Mouse (Mus musculus): ENCODE results near the gene Zfp626. TPM values are rescaled to one million over a fixed set of nuclear protein-coding genes. Genes with fewer than 3 reads are reported as not detected.
"Not testable (repeated sequence)": the region's sequence is repeated elsewhere in the genome, so short reads cannot be mapped to it uniquely, and the experiment has no call there.

Zfp626 gene
- 1 to 10 TPM; 7.2 to 8.2 TPM for total RNA-seq (2021)

DNA sequence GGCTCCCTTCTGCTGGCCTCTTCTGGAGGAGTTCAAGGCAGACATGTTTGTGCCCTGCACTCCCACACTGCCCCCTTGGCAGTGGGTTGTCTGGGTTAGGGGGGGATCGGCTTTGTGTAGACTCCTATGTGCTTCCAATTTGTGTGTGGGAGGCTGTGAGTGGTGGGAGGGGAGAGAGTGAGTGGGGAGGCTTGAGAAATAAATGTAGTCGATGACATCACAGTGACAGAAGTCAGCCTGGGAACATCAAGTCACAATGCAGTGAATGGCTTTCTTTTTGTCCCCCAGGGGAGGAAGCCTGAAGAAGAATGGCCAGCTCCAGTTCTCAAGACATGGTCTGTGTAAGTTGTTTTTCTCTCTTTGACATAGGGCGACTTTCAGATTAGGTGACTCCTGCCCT, at the start of gene Zfp626:
Zfp626 (plus strand) TSS at position 301 of the 400 bp plus-strand sequence.
- DNase-seq (ENCODE audit: low spot score in 2 of 2); intact Hi-C loops (cut with DNase I): not testable (repeated sequence)

DNA sequence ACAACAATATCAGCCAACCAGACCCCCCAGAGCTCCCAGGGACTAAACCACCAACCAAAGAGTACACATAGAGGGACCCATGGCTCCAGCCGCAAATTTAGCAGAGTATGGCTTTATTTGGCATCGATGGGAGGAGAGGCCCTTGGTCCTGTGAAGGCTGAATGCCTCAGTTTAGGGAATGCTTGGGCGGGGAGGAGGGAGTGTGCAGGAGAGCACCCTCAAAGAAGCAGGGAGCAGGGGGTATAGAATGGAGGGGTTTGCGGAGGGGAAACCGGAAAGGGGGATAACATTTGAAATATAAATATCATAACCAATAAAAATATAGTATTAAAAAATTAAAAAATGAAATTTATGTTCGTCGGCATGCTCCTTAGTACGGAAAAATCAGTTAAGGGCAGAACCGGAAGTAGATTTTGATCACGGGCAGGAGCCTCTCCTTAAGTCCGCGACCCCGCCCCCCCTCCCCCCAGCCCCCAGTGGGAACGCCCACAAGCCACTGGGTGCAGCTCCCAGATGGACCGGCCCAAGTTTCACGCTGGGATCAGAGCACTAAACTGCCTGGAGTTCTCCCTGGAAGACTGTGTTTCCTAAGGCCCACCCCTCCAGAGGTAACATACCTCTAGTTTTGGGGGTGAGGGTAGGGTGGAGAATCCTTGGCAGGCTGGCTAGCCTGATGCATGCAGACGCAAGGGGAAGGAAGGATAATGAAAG, 41.7 kb upstream of the Zfp626 start:
- no peak for DNase-seq (ENCODE audit: low spot score in 2 of 2)

DNA sequence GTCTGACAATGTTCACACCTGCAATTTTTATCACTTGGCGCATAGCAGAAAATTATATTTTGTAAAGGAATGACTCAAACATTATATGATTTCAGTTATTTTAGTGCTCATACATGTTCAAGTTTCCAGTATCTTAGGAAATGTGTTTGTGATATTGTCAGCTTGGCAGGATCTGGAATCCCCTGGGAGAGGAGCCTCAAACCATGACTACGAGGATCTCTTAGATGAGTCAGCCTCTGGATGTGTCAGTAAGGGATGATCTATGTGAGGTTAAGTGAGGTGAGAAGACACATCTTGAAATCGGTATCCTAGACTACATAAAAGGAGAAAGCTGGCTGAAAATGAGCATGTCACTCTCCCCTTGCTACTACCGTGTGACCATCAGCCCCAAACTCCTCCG, 17.7 kb upstream of the Zfp626 start:
- peak in 1 of 2 experiments; percentile 30 for DNase-seq (ENCODE audit: low spot score in 2 of 2)
- intact Hi-C loops (cut with DNase I): no loop called here

More for the DNA sequence above, 41.7 kb upstream of the Zfp626 start:
- intact Hi-C loops (cut with DNase I): no loop called here

DNA sequence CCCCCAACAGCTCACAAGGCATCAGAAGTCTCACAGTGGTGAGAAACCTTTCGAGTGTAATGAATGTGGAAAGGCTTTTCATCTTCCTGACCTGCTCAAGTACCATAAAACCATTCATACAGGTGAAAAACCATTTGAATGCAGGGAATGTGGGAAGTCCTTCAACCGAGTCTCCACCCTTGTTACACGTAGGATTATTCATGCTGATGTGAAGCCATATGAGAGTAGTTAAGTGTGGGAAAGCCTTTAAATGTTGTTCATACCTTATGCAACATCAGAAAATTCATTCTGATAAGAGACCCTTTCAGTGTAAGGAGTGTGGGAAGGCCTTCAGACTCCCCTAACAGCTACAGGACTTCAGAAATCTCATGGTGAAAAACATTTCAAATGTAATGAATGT, 13.1 kb upstream of the Zfp626 start:
- intact Hi-C loops (cut with DNase I); DNase-seq (ENCODE audit: low spot score in 2 of 2): not testable (repeated sequence)

DNA sequence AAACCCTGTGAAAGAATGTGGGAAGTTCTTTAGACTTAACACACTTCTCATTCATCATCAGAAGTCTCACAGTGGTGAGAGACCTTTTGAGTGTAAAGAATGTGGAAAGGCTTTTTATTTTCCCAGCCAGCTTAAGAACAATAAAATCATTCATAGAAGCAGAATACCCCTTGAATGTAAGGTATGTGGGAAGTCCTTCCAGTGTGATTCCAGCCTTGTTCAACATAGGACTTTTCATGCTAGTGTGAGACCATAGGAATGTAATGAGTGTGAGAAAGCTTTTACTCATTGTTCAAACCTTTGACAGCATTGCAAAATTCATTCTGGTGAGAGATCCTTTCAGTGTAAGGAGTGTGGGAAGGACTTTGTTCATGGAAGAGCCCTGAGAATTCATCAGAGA, 12.4 kb upstream of the Zfp626 start:
- intact Hi-C loops (cut with DNase I): no loop called here
- no peak for DNase-seq (ENCODE audit: low spot score in 2 of 2)

DNA sequence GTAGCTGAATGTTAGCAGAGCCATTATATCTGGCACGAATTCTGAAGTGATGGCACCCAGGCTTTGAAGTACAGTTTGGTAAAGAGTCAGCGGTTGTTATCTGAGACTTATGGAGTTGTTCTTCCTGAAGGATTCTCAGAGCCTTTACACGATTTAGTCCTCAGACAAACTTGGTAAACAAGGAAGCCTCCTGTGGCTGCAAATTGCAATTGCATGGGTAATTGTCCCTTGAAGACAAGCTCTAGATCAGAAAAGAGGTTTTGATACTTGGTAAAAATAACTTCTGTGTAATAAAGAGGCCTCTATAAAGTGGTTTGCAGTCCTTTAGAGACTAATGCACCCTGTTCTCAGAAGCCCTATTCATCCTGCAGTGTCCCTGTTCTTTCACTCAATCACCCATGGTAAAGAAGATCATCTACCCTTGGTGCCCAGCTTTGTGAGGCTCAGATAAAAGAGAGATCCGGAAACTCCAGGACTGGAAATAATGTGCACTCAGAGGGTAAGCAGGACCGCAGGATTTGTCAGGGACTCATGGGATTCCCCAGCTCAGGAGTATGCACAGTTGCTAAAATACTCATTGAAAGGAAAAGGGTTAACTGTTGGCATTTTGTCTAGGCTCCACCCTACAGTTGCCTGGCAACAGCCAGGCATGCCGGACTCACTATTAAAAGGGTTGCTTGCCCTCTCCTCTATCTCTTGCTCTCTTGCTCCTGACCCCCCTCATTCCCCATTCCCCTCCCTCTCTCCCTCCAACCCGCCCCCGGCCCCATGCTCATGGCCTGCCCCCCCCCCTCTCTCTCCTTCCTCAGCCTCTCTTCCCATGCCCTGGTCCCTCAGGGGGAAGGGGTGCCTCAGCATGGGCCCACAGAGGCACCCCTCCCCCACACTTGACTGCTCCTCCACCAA, 8.8 kb upstream of the Zfp626 start:
- intact Hi-C loops (cut with DNase I): no loop called here
- no peak for DNase-seq (ENCODE audit: low spot score in 2 of 2)

DNA sequence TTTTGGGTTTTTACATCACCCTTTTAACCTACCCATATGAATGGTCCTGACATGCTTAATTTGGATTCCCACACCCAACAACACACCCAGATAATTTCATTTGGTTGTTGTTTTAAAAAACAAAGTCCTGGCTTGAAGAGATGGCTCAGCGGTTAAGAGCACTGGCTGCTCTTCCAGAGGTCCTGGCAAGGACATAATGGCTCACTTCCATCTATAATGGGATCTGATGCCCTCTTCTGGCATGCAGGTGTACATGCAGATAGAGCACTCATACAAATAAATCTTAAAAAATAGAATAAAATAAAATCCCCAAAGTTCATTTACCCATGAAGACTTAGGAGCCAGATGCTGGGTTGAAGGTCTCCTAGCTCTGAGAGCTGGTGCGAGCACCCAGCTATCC, 5.9 kb upstream of the Zfp626 start:
- peak in 1 of 2 experiments; percentile 10 for DNase-seq (ENCODE audit: low spot score in 2 of 2)

DNA sequence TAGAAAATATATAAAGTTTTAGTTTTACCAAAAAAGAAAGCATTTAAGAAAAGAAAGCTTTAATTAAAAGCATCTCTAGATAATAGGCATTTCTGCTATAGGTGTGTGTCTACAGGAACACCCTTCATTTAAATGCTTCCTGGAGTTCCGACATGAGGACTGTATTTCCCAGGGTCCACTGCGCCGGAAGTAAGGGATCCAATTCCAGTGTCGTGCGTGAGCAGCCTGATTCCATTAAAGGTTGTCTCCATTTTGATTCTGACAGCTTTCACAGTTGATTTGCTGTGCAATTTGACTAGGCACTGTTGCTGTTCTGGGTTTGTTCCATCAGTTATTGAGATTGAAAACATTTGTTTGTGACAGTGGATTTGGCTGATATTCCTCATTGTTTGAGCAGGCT, 4.0 kb upstream of the Zfp626 start:
- intact Hi-C loops (cut with DNase I): loop anchor here (5.0 kb wide), 1 partner anchor 71 kb away; the partner anchor contains the start of gene Zfp60
- DNase-seq (ENCODE audit: low spot score in 2 of 2): no peak

More for the DNA sequence above, 5.9 kb upstream of the Zfp626 start:
- intact Hi-C loops (cut with DNase I): loop anchor here (5.0 kb wide), 1 partner anchor 69 kb away; the partner anchor contains the start of gene Zfp60

DNA sequence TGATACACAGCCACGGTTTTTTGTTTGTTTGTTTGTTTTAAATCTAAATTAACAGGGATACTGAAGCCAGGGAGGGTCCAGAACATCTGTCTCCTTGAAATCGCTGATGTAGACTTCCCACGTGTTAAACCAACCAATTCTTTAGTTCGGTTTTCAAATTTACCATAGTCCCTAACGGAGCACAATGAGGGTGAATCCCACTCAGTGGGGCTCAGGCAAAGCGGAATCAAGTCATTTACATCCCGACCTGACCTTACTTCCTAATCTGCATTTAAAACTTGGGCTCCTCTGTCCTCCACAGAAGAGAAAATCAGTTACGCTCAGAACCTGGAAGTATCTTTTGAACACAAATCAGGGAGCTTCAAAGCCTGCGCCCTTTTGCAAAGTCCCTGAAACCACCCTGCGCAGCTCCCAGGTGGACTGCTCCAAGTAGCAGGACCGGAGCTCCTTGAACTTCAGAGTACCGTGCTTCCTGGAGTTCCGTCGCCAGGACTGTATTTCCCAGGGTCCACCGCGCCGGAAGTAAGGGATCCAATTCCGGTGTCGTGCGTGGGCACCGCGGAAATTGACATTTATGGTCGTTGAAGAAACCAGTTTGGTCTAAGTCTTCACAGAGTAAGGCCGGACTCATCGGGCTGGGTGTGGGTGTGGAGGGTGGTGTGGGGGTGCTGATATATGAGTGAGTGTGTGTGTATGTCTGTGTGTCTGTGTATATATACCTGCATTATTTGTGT, 2.5 kb upstream of the Zfp626 start:
- peak; percentile 86 to 95 for DNase-seq (ENCODE audit: low spot score in 2 of 2)
- intact Hi-C loops (cut with DNase I): loop anchor here (2.0 to 5.0 kb wide), 3 partner anchors 34 to 72 kb away; partner anchors contain the start of genes Zfp59 and Zfp60

DNA sequence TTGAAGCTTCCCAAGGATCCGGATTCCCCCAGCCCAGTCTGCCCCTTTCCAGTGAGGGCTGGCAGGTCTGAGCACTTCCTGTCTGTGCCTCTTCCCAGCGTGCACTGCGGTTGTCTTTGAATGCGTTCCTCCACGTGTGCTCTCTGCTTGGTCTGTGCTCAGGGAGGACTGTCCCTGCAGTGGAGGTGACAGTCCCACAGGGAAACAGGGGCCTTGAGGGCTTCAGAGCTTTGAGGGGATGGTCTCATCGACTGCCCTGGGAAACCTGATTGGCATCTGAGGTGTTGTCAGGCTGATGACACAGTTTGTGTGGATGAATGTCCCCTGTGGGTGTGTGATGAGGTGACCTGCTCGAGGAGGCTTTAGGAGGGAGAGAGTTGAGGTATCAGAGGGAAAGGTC, 309 bp downstream of the Zfp626 start:
- intact Hi-C loops (cut with DNase I); DNase-seq (ENCODE audit: low spot score in 2 of 2): not testable (repeated sequence)

DNA sequence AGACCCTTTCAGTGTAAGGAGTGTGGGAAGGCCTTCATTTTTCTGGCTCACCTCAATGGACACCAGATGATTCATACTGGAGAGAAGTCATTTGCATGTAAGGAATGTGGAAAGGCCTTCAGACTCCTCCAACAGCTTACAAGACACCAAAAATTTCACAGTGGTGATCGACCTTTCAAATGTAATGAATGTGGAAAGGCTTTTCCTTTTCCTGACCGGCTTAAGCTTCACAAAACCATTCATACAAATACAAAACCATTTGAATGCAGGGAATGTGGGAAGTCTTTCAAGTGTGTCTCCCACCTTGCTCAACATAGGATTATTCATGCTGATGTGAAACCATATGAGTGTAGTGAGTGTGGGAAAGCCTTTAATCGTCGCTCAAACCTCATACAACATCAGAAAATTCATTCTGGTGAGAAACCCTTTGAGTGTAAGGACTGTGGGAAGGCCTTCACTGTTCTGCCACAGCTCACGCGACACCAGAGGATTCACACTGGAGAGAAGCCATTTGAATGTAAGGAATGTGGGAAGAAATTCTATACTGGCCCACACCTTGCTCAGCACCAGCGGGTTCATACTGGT, 11.6 kb downstream of the Zfp626 start:
- intact Hi-C loops (cut with DNase I): no loop called here
- DNase-seq (ENCODE audit: low spot score in 2 of 2): no peak

DNA sequence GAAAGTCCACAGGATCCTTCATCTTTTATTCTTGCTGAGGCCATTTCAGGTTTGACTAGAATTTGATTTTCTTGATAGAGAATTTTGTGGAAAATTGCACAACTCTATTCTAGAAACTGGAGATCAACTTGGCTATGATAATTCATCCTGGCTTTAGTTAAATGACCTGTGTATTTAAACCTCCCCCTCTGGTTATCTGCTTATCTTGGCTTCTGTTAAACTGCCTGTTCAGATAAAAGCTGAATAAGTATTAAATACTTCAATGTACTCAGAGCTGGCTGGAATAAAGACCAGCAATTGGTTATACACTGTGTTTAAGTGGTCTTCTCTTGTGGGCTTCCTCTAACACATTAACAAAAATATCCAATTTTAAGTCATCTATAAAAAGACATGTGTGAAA, 15.6 kb downstream of the Zfp626 start:
- no peak for DNase-seq (ENCODE audit: low spot score in 2 of 2)
- intact Hi-C loops (cut with DNase I): no loop called here

DNA sequence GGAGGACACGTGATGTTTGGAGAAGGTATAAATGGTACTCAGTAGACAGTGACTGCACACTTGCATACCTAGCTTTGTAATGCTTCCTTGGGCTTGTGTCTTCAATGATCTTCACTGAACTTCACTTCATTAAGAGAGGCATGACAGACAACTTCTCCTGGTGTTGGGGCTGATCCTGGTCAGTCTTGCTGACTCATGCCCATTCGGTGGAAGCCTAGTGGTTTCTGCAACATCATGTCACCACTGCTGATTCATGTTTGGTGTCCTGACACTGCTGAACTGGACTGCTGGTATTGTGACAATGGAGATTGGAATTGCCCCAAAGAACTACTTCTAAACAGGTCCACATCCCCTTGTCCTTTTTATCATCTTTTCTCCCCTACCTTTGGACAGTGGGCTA, 27.1 kb downstream of the Zfp626 start:
- intact Hi-C loops (cut with DNase I): no loop called here
- no peak for DNase-seq (ENCODE audit: low spot score in 2 of 2)

DNA sequence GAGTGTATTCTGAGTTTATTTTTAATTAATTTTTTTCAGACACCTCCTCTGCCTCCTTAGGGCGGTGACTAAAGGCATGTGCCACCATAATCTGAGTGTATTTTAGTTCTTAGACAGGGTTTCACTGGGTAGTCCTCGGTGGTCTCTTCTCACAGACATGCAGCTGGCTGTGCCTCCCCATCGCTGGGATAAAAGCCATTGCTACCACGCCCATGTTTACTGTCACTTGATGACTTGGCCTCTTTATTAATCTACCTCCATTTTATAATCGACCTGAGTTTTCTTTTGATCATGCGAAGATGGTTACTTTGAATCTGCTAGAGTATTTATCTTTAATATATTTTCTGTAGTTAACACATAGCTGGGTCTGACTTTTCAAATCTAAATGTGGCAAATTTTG, 30.9 kb downstream of the Zfp626 start:
- intact Hi-C loops (cut with DNase I): loop anchor here (2.0 to 5.0 kb wide), 2 partner anchors 33 to 89 kb away; partner anchors contain the start of gene Zfp974

DNA sequence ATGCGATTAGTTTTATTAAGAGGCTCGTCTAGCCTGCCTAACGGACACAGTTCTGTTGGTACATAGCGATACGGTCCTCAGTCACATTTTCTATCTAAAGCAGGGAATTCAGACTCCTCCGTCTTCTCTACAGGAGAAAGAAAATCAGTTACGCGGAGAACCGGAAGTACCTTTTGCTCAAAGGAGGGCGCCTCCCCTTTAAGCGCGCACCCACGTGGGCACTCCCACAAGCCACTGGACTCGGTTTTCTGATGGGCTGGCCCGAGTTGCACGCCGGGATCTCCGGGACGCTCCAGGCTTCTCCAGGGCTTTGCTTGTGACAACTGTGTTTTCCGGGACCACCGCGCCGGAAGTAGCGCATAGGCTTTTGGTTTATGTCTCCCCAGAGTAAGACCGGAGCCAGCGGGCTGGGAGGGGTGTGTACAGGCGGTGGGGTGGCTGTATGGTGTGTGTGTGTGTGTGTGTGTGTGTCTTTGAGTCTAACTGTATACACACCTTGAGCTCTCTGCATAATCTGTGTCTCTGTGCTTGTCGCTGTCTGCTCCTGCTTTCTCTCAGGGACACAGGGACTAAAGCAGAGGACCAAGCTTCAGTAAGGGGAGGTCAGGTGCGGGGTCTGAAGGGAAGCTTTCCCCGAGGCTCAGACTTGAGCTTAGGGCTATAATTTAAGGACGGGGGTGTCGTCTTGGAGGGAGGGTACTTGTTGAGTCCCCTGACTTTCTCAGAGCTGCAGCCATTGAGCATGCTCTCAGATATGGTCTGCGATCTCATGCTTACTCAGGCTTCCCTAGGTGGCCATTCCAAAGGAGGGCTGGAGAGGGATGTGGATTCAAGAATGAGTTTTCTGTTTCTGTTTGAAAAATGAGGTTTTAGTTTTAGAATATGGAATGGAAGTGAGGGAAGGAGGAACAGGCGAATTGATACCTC, 31.6 kb downstream of the Zfp626 start, which contains the start of gene Zfp59:
Zfp59 (plus strand) TSS at position 285 of the 927 bp plus-strand sequence.
- DNase-seq (ENCODE audit: low spot score in 2 of 2): peak; percentile 92 to 97
- intact Hi-C loops (cut with DNase I): loop anchor here (2.0 to 5.0 kb wide), 2 partner anchors 34 to 89 kb away; partner anchors contain the start of gene Zfp974

More for the DNA sequence above, 30.9 kb downstream of the Zfp626 start:
- no peak for DNase-seq (ENCODE audit: low spot score in 2 of 2)

DNA sequence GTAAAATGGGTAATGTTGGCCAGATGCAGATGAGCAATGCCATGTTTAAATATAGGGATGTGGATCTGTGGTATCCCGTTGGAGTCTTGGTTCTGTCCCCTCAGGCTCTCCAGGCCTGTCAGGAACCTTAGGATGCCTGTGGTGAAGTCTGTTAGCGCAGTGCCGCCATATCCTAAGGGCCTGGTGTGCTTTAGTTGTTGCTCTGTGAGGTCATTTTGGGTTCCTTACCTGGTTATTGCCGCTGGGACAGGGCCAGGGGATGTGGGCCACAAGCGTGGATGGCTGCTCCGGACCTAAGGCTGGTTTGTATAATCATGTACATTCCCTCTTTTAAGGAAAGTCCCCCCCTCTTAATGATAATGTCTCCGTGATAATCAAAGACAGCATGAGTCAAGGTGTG, 32.6 kb downstream of the Zfp626 start:
- no peak for DNase-seq (ENCODE audit: low spot score in 2 of 2)
- intact Hi-C loops (cut with DNase I): loop anchor here (2.0 to 5.0 kb wide), 2 partner anchors 35 to 88 kb away; partner anchors contain the start of gene Zfp974

DNA sequence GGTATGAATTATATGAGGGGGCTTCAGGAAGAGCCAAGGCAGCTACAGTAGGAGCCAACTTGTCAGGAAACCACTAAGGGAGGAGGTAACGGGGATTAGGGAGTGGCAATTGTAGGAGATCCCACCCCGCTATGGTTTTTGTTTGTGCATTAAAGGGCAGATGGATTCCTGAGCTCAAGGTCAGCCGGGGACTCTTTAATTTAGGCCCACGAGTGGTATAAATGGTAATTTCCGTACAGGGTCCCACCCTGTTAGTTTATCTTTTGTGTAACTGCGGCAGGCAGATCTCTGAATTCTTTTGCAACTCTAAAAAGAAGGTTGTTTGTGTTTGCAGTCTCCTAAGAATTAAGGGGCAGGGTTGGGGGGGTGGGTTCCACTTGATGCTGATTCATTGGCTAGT, 33.1 kb downstream of the Zfp626 start:
- no peak for DNase-seq (ENCODE audit: low spot score in 2 of 2)
- intact Hi-C loops (cut with DNase I): no loop called here

DNA sequence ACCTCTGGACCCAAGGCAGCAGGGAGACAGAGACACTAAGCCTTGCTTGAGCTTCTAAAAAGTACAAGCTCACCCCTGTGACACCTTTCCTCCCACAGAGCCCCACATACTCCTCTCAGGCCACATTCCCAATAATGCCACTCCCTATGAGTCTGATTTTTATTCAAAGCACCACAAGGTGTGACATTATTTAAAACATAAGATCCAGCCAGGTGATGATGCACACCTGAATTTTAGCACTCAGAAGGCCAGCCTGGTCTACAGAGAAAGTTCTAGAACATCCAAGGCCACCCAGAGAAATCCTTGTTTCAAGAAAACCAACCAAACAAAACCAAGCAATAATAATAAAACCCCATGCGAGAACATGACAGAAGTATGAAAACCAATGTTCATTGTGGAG, 50.2 kb downstream of the Zfp626 start, which contains the start of gene Zfp607a:
Zfp607a (plus strand) TSS at position 301 of the 400 bp plus-strand sequence.
- DNase-seq (ENCODE audit: low spot score in 2 of 2): no peak
- intact Hi-C loops (cut with DNase I): no loop called here
